Mouse (Mus musculus) adrenal gland, adult (tissue): ENCODE data around the gene Tdrd6.
A peak's percentile ranks its signal among the peaks of the same experiment; 100 is the strongest.

Experiments
- DNase-seq, 2 experiments: peaks; one replicate each; pipeline ENCODE4 v3.0.0; 2022 to 2023; ENCODE audit warnings: low spot score in 1 of 2; ENCODE audit not compliant: inconsistent age in 2 of 2

Gene Tdrd6

DNA sequence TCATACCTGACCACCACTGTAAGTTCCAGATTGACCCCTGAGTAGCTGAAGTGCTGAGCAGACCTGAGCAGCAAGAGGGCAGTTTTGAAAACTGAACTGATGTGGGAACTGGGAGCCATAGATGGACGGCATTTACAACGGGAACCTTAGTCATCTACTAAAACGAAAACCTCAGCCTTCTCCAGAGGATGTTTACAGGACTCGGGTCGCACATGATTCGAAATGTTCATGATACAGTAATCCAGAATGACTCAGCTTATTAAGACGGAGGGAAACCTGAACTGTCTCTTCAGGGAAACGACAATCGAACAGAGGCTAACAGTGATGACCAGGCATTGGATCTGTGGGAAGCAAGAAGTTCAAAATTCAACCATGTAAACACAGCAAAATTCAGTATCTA, 10.9 kb downstream of the Tdrd6 start:
- no peak for DNase-seq

GRCm38 (mm10) chr17:43612221-43612620, 17.9 kb downstream of the Tdrd6 start:
- DNase-seq: no peak

- DNase-seq: peak; percentile 19 to 68
Observed at GRCm38 (mm10) chr17:43611586-43611985, 18.5 kb downstream of the Tdrd6 start.

DNA sequence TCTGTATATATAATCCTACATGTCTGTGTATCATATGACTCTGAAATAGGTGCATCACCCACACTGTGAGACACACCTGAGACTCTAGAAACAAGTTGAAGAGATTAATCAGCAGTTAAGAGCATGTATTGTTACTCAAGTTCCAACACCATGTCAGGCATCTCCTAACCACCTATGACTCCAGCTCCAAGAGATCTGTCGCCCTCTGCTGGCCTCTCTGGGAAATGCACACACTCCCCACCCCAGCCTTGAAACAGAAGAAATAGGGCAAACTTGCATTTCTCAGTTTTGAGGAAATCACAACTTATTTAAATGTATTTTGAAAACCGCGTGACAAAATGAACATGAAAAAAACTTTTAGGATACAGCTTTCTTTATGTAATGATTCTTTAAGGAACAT, 23.4 kb downstream of the Tdrd6 start:
- DNase-seq: peak; percentile 50 to 90

DNA sequence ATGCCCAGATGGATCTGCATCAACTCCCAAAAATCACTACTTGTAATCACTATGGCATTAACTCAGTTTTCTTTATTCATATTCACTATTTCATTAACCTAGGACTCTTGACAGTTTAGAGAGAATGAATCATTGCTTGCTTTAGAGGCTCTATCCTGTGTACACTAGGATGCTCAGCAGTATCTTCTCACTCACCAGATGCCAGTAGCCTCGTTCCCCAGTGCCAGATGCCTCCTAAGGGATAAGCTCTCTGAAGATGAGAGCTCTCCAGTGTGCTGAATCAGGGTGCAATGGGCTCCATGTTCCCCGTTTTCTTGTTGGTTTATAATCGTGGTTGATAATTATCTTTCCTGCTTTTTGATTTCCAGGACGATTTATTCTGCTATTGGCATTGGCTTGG, 31.4 kb downstream of the Tdrd6 start:
- no peak for DNase-seq

DNA sequence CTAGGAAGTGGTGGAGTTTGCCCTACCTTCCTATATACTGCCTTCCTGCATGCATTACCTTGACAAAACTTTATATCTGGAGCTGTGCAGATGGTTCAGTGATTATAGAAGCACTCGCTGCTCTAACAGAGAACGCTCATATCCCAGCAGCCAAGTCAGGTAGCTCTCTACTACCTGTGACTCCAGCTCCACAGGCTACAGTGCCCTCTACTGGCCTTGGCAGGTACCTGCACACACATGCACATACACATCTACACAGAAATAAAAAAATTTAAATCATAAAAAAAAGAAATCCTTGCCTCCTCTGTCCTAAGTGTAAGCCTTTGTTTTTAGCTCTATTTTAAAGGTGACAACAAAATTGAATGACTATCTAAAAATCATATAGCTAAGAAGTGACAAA, 32.4 kb downstream of the Tdrd6 start:
- DNase-seq: no peak

GRCm38 (mm10) chr17:43592296-43593291, 37.5 kb downstream of the Tdrd6 start:
- no peak for DNase-seq

- no peak for DNase-seq
Observed at GRCm38 (mm10) chr17:43590531-43590930, 39.6 kb downstream of the Tdrd6 start.

DNA sequence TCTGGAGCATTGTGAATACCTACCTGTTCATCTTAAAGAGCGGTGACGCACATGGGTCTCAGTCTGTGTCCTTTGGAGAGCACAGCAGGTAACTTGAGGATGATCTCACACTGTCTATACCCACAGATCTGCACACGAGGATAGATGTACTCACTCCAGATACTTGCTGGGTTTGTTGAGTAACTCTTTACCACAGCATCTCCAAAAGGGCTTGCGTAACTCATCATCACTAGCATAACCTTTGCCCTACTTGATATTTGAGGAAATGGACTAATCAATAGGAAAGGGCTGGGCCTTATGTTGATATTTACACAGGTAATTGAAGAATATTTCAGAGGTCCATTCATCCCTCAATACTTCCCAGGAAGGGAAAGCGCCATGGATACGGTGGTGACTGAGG, 40.3 kb downstream of the Tdrd6 start:
- DNase-seq: no peak

DNA sequence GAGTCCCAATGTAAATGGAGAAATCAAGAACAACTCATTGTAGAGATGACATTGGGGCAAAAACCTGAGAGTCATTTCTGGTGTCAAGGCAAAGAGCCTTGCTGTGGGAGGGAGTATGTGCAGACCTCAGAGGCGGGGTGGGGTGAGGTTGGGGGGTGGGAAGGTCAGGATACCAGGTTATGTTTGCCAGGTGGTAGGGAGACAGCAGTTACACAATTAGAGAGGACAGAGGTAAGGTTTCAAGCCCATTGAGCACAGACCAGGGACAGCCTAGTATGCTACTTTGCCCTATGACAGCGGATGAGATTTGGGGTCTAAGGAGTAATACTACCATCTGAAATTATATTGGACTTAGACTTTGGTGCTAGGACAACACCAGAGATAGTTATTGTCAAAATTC, 42.8 kb downstream of the Tdrd6 start:
- no peak for DNase-seq

DNA sequence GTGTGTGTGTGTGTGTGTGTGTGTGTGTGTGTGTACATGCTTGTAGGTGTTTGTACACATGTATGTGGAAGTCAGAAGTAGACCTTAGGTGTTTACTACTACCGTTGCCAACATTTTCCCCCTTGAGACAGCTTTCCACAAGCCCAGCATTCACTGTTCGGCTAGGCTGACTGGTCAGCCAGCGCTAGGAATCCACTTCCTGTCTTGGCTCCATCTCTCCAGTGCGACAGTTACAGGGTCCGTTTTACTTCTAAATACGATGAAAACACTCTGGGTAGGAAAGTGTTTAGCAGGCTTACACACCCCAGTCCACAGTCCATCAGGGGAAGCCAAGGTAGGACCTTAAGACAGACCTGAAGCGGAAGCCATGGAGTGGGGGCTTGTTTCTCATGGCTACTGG, 45.3 kb downstream of the Tdrd6 start:
- DNase-seq: no peak

DNA sequence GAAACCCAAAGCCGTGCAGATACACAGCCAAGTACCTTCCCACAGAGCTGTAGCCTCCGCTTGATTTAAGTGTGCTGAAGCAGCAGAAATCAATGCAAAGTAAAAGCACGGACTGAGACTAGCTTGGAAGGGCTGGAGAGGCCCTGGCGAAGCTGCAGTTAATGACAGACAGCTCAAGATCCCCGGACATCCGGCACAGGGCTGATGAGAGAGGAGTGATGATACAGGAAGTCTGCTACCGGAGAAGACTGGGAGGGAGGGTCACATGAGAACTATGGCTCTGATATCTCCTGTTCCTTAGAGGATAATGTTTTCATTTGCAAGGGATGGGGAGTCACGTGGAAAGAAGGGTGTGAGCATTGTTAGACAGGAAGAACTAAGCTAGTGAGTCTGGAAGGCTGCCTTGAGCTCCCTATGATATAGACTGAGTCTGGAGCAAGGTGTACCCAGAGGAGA, 49.1 kb downstream of the Tdrd6 start:
- DNase-seq: no peak

- DNase-seq: no peak
Observed at GRCm38 (mm10) chr17:43580456-43580855, 49.6 kb downstream of the Tdrd6 start.

DNA sequence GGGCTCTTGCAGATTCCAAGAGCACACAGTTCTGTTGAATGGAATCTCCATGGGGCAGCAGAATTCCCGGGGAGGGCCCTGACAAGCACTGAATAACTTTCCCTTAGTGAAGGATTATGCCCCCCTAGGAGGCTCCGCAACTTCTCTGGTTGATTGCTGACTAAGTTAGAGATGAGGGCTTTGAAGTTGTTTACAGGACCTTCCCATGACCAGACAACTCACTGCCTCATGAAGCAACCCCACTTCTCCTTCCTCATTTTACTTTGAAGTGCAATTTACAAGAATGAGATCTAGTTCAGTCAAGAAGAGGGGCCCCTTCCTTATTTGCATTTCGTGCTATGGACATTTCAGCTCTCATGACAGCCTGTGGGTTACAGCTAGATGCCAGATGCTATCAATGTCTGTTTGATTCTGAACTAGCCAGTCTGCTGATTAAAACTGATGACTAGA, 56.5 kb downstream of the Tdrd6 start:
- DNase-seq: peak in 1 of 2 experiments; percentile 19

- no peak for DNase-seq
Observed at GRCm38 (mm10) chr17:43569287-43569686, 60.8 kb downstream of the Tdrd6 start.

DNA sequence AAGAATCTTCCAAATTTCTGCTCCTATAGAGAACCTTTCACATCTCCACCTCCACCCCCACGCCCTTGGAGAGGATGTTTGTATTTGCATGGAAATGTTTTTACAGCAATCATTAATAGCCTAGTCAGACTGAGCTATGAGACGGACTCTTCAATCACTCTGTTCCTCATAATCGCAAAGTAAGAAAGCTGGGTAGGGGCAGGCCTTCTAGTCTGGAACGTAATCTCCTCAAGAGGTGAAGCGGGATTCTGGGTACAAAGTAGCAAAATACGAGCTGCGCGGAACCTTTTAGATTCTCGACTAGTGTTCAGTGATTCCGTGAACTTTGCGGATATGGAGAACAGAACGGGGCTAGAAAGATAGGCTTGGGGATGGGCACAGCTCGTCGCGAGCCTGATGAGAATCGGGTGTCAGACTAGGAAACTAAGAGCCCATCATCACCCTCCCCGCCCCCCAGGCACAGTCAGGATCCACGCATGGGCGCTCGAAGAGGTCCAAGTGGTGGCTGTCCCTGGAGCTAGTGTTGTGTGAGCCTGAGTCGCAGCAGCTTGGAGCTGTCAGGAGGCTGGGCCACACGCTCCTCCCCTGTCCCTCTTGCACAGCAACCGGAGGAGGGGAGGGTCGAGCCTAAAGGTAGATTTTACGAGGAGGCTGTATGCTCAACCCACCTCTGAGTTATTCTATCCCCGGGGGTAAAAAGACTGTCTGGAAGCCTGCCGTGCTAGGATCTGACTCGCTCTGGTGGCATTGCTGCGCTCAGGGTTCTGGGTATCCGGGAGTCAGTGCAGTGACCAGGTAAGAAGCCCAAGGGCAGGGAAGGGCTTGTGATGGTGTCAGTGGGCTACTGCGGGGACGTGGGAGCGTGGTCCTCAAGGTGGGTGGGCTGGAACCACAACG, 61.9 kb downstream of the Tdrd6 start, which contains the start of gene Pla2g7:
Pla2g7 (plus strand) TSS at position 107 of the 897 bp plus-strand sequence.
- peak; percentile 16 to 55 for DNase-seq

- no peak for DNase-seq
Observed at GRCm38 (mm10) chr17:43567593-43567991, 62.5 kb downstream of the Tdrd6 start.
